ENCODE assay signal across 12 mouse cellular contexts in the genomic region with DNA sequence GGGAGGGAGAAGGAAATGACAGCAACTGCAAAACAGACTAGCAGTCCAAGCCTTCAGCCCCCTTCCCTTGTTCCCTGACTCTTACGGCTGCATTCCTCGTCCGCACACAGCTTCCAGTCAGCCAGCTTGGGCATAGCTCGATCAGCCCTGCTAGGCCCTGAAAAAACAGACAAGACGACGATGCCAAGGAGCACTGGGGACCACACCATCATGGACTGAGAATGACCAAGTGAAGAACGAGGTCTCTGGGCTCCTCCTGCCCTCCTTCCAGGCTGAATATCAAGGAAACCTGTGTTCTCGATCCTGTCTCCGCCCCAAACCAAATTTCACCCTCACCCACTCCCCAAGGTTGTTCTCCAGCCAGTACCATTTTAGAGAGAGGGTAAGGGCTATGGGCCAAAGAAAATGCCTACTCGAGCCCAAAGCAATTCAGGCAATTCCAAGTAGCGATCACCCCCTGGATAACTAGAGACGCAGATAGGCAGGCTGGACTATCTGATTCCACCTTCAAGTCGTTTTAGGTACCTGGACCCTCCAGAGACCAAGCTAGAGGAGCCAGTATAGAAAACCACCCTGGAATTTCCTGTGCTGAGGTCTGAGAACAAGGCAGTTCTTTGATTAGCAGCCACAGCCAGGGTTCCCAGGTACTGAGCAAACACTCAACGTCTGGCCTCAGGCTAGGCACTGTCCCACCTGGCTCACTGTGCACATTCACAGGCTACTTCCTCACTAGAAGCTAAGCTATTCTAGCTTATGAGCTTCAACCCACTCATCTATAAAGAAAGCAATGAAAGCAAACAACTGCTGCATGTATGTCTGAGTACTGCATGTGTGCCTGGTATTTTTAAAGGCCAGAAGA. TPM values are rescaled to one million over a fixed set of nuclear protein-coding genes. Genes with fewer than 3 reads are reported as not detected.
A peak's percentile ranks its signal among the peaks of the same experiment; 100 is the strongest.
DNase-seq lines count a peak whose midpoint lies in the region; ATAC-seq and TF ChIP-seq lines count a peak whose summit lies in the region.
"Had no signal": no experiment of that assay in that cellular context is flagged by ENCODE, and none has a peak within 500 bp of the region (broad histone marks: within the 10 kb centered on the region; RNA-seq: fewer than 3 reads in every experiment).

Gm21983 (minus strand) TSS at position 250 of the 859 bp plus-strand sequence.
Mia (minus strand) TSS at position 321 of the 859 bp plus-strand sequence.

- WGBS in kidney, postnatal 0 days = 65% methylated on average over 14 of the region's 14 CpGs
- WGBS in liver, postnatal 0 days (ENCODE audit: insufficient replicate concordance) = 73% methylated on average over 14 of the region's 14 CpGs
- 66% methylated on average over 14 of the region's 14 CpGs for WGBS in stomach, embryonic 14.5 days

- ATAC-seq in kidney, postnatal 0 days (replicated peaks; ENCODE audit: low FRiP score, low read depth) = no peak
- no peak for ATAC-seq in liver, postnatal 0 days
- ATAC-seq in stomach, embryonic 14.5 days (ENCODE audit: insufficient number of reproducible peaks, insufficient read depth, low FRiP score, low read depth) = no peak
- ATAC-seq: inflammation-experienced regulatory T-cells, adult 6 months had no signal

- 0 out of 2 replicates have a peak, but pooled peaks cover 4% of the 10 kb centered on the region for H3K4me1 ChIP-seq in kidney, postnatal 0 days (replicated peaks; ENCODE audit: insufficient read depth, low read length)
- H3K4me1 ChIP-seq in liver, postnatal 0 days (ENCODE audit: insufficient read depth) = peaks cover 21% of the 10 kb centered on the region
- H3K4me1 ChIP-seq in stomach, embryonic 14.5 days (ENCODE audit: control insufficient read depth, insufficient read depth, low read length) = no peaks in the 10 kb centered on the region

- no peak within 1 kb of the TSS for H3K9ac ChIP-seq in kidney, postnatal 0 days (ENCODE audit: low read depth, low read length)
- H3K9ac ChIP-seq in liver, postnatal 0 days (replicated peaks) = no peak within 1 kb of the TSS
- no peak within 1 kb of the TSS for H3K9ac ChIP-seq in stomach, embryonic 14.5 days (replicated peaks; ENCODE audit: low read depth, low read length)

- H3K36me3 ChIP-seq in kidney, postnatal 0 days (ENCODE audit: insufficient read depth, low read length) = peaks cover 9% of the 10 kb centered on the region
- peaks cover 13% of the 10 kb centered on the region for H3K36me3 ChIP-seq in liver, postnatal 0 days (replicated peaks; ENCODE audit: insufficient read depth, low read length)
- peaks cover 26% of the 10 kb centered on the region for H3K36me3 ChIP-seq in stomach, embryonic 14.5 days (ENCODE audit: control insufficient read depth, insufficient read depth, low read length)

- H3K4me2 ChIP-seq in kidney, postnatal 0 days (ENCODE audit: low read length) = no peak within 1 kb of the TSS
- H3K4me2 ChIP-seq in liver, postnatal 0 days (ENCODE audit: low read depth, low read length) = peak within 1 kb of the TSS; percentile 0; the same call in 1 of the 2 replicates
- no peak within 1 kb of the TSS for H3K4me2 ChIP-seq in stomach, embryonic 14.5 days (replicated peaks; ENCODE audit: low read depth, low read length)

- no peaks in the 10 kb centered on the region for H3K9me3 ChIP-seq in kidney, postnatal 0 days (replicated peaks; ENCODE audit: low read length)
- H3K9me3 ChIP-seq in liver, postnatal 0 days (ENCODE audit: low read length) = no peaks in the 10 kb centered on the region
- no peaks in the 10 kb centered on the region for H3K9me3 ChIP-seq in stomach, embryonic 14.5 days (ENCODE audit: control insufficient read depth, low read depth, low read length)

- TF ChIP-seq CTCF in kidney, postnatal 0 days (IDR thresholded peaks at IDR 0.05; ENCODE audit: low read depth) = no peak
- no peak for TF ChIP-seq CTCF in liver, postnatal 0 days (IDR thresholded peaks at IDR 0.05; ENCODE audit: low read depth)

- H3K4me3 ChIP-seq in kidney, postnatal 0 days (replicated peaks; ENCODE audit: low read depth, low read length) = no peak within 1 kb of the TSS
- H3K4me3 ChIP-seq in liver, postnatal 0 days (ENCODE audit: low read depth, low read length) = no peak within 1 kb of the TSS
- no peak within 1 kb of the TSS for H3K4me3 ChIP-seq in stomach, embryonic 14.5 days (ENCODE audit: low read depth, low read length)

- DNase-seq in cerebellum, adult 9-11 months = peak; percentile 40
- no peak for DNase-seq in cerebellum, postnatal 36 days
- DNase-seq in kidney, postnatal 0 days (ENCODE audit: low spot score) = no peak
- DNase-seq in kidney, postnatal 25 days = no peak
- DNase-seq in liver, postnatal 0 days = no peak
- no peak for DNase-seq in ovary, postnatal 36 days (ENCODE audit: low spot score)
- DNase-seq in B cell, adult 2 months = no peak
- DNase-seq: cerebellum, adult 9-10 months; thymus, postnatal 14 days had no signal

- H3K27me3 ChIP-seq in kidney, postnatal 0 days (ENCODE audit: insufficient read depth, low read length) = no peaks in the 10 kb centered on the region
- no peaks in the 10 kb centered on the region for H3K27me3 ChIP-seq in liver, postnatal 0 days (ENCODE audit: insufficient read depth, low read length)
- H3K27me3 ChIP-seq in stomach, embryonic 14.5 days (ENCODE audit: control insufficient read depth, insufficient read depth, low read length) = no peaks in the 10 kb centered on the region

- H3K27ac ChIP-seq in kidney, postnatal 0 days = peak within 1 kb of the TSS; percentile 60
- peak within 1 kb of the TSS; percentile 87; the same call in 1 of the 2 replicates for H3K27ac ChIP-seq in liver, postnatal 0 days (ENCODE audit: low read depth)
- peak within 1 kb of the TSS; percentile 52; the same call in 1 of the 2 replicates for H3K27ac ChIP-seq in stomach, embryonic 14.5 days (ENCODE audit: low read length)

- no peak for TF ChIP-seq EP300 in liver, postnatal 0 days (IDR thresholded peaks at IDR 0.05; ENCODE audit: low read depth)

RNA-seq across cellular contexts. Expression of gene Gm21983, which starts in this region (rescaled TPM):
- 0.30 and 0.54 TPM in 2 replicates for polyA plus RNA-seq in kidney, postnatal 0 days (2015; fragmentation: Nextera tagmentation; extraction: Ambion mirVana)
- polyA plus RNA-seq in liver, postnatal 0 days (2015; fragmentation: Nextera tagmentation; extraction: Ambion mirVana) = not detected in 2 replicates
- not detected in 2 replicates for polyA plus RNA-seq in stomach, embryonic 14.5 days (2014; fragmentation: Nextera tagmentation; extraction: Ambion mirVana)
- polyA plus RNA-seq: inflammation-experienced regulatory T-cells, adult 6 months; liver, embryonic 16.5 days had no signal

RNA-seq across cellular contexts. Expression of gene Mia, which starts in this region (rescaled TPM):
- polyA plus RNA-seq in kidney, postnatal 0 days (2015; fragmentation: Nextera tagmentation; extraction: Ambion mirVana) = 17.6 and 23.5 TPM in 2 replicates
- polyA plus RNA-seq in liver, postnatal 0 days (2015; fragmentation: Nextera tagmentation; extraction: Ambion mirVana) = 0.88 and 0.99 TPM in 2 replicates
- polyA plus RNA-seq in stomach, embryonic 14.5 days (2014; fragmentation: Nextera tagmentation; extraction: Ambion mirVana) = 2.4 and 6.3 TPM in 2 replicates
- polyA plus RNA-seq: inflammation-experienced regulatory T-cells, adult 6 months had no signal
